Mouse (Mus musculus): ENCODE results near the gene Supt3.

GRCm38 (mm10) chr17:44943536-44944090 is 166.7 kb downstream of the Supt3 start:
- TF ChIP-seq CTCF (IDR thresholded peaks at IDR 0.05; ENCODE audit: insufficient read depth, low read depth, low read length) (no peak), POLR2A (IDR thresholded peaks at IDR 0.05; ENCODE audit: insufficient read depth, low read depth, low read length) (no peak)
